Mouse (Mus musculus): ENCODE data around the gene Slc39a11. TPM values are rescaled to one million over a fixed set of nuclear protein-coding genes. Genes with fewer than 3 reads are reported as not detected.
A peak's percentile ranks its signal among the peaks of the same experiment; 100 is the strongest.

The Slc39a11 gene
- polyA plus RNA-seq, 2 experiments: 5.1 to 10.2 TPM

GRCm38 (mm10) chr11:113346895-113347514 lies 302.9 kb downstream of the Slc39a11 start:
- no peak for TF ChIP-seq CTCF (IDR thresholded peaks at IDR 0.05; ENCODE audit: low read depth)
- TF ChIP-seq EP300 (IDR thresholded peaks at IDR 0.05; ENCODE audit: low read depth): no peak
- no peak overlapping the region for H3K4me2 ChIP-seq (ENCODE audit: low read depth)
- H3K27me3 ChIP-seq (ENCODE audit: control insufficient read depth, insufficient read depth, low read length): no peaks in the 10 kb centered on the region
- DNase-seq (ENCODE audit: low read depth in 3 of 3, low spot score in 3 of 3) (no peak), ATAC-seq (ENCODE audit: insufficient read depth) (no peak)
- H3K4me3 ChIP-seq (ENCODE audit: insufficient read depth in 1 of 2, low read depth in 2 of 2, low read length in 2 of 2): no peak overlapping the region
- H3K4me1 ChIP-seq (replicated peaks; ENCODE audit: control insufficient read depth in 2 of 2, insufficient read depth in 2 of 2, low read length in 1 of 2): no peaks in the 10 kb centered on the region
- 62% methylated on average over 9 of the region's 9 CpGs for WGBS (ENCODE audit: insufficient replicate concordance)
- no peak overlapping the region for H3K27ac ChIP-seq
- no peaks in the 10 kb centered on the region; the same call in 1 of the 2 replicates for H3K9me3 ChIP-seq (ENCODE audit: control insufficient read depth, low read length)
- H3K36me3 ChIP-seq (replicated peaks; ENCODE audit: control insufficient read depth, insufficient read depth, low read depth): no peaks in the 10 kb centered on the region
- no peak overlapping the region for H3K9ac ChIP-seq (replicated peaks)

GRCm38 (mm10) chr11:113339770-113340169 lies 310.1 kb downstream of the Slc39a11 start:
- no peak for TF ChIP-seq CTCF (IDR thresholded peaks at IDR 0.05; ENCODE audit: low read depth)
- TF ChIP-seq EP300 (IDR thresholded peaks at IDR 0.05; ENCODE audit: low read depth): no peak
- no peaks in the 10 kb centered on the region for H3K4me1 ChIP-seq (replicated peaks; ENCODE audit: control insufficient read depth in 2 of 2, insufficient read depth in 2 of 2, low read length in 1 of 2)
- 28% methylated on average over 8 of the region's 8 CpGs for WGBS (ENCODE audit: insufficient replicate concordance)

GRCm38 (mm10) chr11:113338581-113338980 lies 311.3 kb downstream of the Slc39a11 start:
- H3K4me1 ChIP-seq (replicated peaks; ENCODE audit: control insufficient read depth in 2 of 2, insufficient read depth in 2 of 2, low read length in 1 of 2): no peaks in the 10 kb centered on the region
- TF ChIP-seq CTCF (IDR thresholded peaks at IDR 0.05; ENCODE audit: low read depth): 0 out of 2 replicates have a peak, but pooled peaks have one; percentile 10
- TF ChIP-seq EP300 (IDR thresholded peaks at IDR 0.05; ENCODE audit: low read depth): no peak
- H3K4me2 ChIP-seq (ENCODE audit: low read depth): no peak overlapping the region
- no peak overlapping the region for H3K4me3 ChIP-seq (ENCODE audit: insufficient read depth in 1 of 2, low read depth in 2 of 2, low read length in 2 of 2)
- no peak for DNase-seq (ENCODE audit: low read depth in 3 of 3, low spot score in 3 of 3)
- no peaks in the 10 kb centered on the region for H3K27me3 ChIP-seq (ENCODE audit: control insufficient read depth, insufficient read depth, low read length)
- no peaks in the 10 kb centered on the region for H3K36me3 ChIP-seq (replicated peaks; ENCODE audit: control insufficient read depth, insufficient read depth, low read depth)
- H3K27ac ChIP-seq: no peak overlapping the region
- no peak for ATAC-seq (ENCODE audit: insufficient read depth)
- no peak overlapping the region for H3K9ac ChIP-seq (replicated peaks)
- 51% methylated on average over 5 of the region's 5 CpGs for WGBS (ENCODE audit: insufficient replicate concordance)
- no peaks in the 10 kb centered on the region for H3K9me3 ChIP-seq (ENCODE audit: control insufficient read depth, low read length)

More at GRCm38 (mm10) chr11:113339770-113340169, 310.1 kb downstream of the Slc39a11 start:
- Histone ChIP-seq H3K4me3 (ENCODE audit: insufficient read depth in 1 of 2, low read depth in 2 of 2, low read length in 2 of 2) (no peak overlapping the region), H3K36me3 (replicated peaks; ENCODE audit: control insufficient read depth, insufficient read depth, low read depth) (no peaks in the 10 kb centered on the region), H3K27ac (no peak overlapping the region), H3K4me2 (ENCODE audit: low read depth) (no peak overlapping the region), H3K9ac (replicated peaks) (no peak overlapping the region), H3K9me3 (ENCODE audit: control insufficient read depth, low read length) (no peaks in the 10 kb centered on the region), H3K27me3 (ENCODE audit: control insufficient read depth, insufficient read depth, low read length) (no peaks in the 10 kb centered on the region)
- no peak for DNase-seq (ENCODE audit: low read depth in 3 of 3, low spot score in 3 of 3)
- ATAC-seq (ENCODE audit: insufficient read depth): no peak

- DNase-seq (ENCODE audit: low read depth in 3 of 3, low spot score in 3 of 3) (no peak), ATAC-seq (ENCODE audit: insufficient read depth) (no peak)
- Histone ChIP-seq H3K9ac (replicated peaks) (no peak overlapping the region), H3K27ac (no peak overlapping the region), H3K4me1 (replicated peaks; ENCODE audit: control insufficient read depth in 2 of 2, insufficient read depth in 2 of 2, low read length in 1 of 2) (no peaks in the 10 kb centered on the region), H3K36me3 (replicated peaks; ENCODE audit: control insufficient read depth, insufficient read depth, low read depth) (no peaks in the 10 kb centered on the region), H3K4me3 (ENCODE audit: insufficient read depth in 1 of 2, low read depth in 2 of 2, low read length in 2 of 2) (no peak overlapping the region), H3K27me3 (ENCODE audit: control insufficient read depth, insufficient read depth, low read length) (no peaks in the 10 kb centered on the region), H3K9me3 (ENCODE audit: control insufficient read depth, low read length) (no peaks in the 10 kb centered on the region), H3K4me2 (ENCODE audit: low read depth) (no peak overlapping the region)
- no peak for TF ChIP-seq CTCF (IDR thresholded peaks at IDR 0.05; ENCODE audit: low read depth)
- TF ChIP-seq EP300 (IDR thresholded peaks at IDR 0.05; ENCODE audit: low read depth): no peak
- 69% methylated on average over 5 of the region's 5 CpGs for WGBS (ENCODE audit: insufficient replicate concordance)
Observed at GRCm38 (mm10) chr11:113335706-113336105, 314.2 kb downstream of the Slc39a11 start.

GRCm38 (mm10) chr11:113334444-113334881 lies 315.4 kb downstream of the Slc39a11 start:
- H3K27ac ChIP-seq: no peak overlapping the region
- H3K27me3 ChIP-seq (ENCODE audit: control insufficient read depth, insufficient read depth, low read length): no peaks in the 10 kb centered on the region
- no peaks in the 10 kb centered on the region for H3K4me1 ChIP-seq (replicated peaks; ENCODE audit: control insufficient read depth in 2 of 2, insufficient read depth in 2 of 2, low read length in 1 of 2)
- H3K4me2 ChIP-seq (ENCODE audit: low read depth): no peak overlapping the region
- TF ChIP-seq EP300 (IDR thresholded peaks at IDR 0.05; ENCODE audit: low read depth) (no peak), CTCF (IDR thresholded peaks at IDR 0.05; ENCODE audit: low read depth) (no peak)
- DNase-seq (ENCODE audit: low read depth in 3 of 3, low spot score in 3 of 3): no peak
- H3K36me3 ChIP-seq (replicated peaks; ENCODE audit: control insufficient read depth, insufficient read depth, low read depth): no peaks in the 10 kb centered on the region
- no peak overlapping the region for H3K9ac ChIP-seq (replicated peaks)
- H3K9me3 ChIP-seq (ENCODE audit: control insufficient read depth, low read length): no peaks in the 10 kb centered on the region
- ATAC-seq (ENCODE audit: insufficient read depth): no peak
- H3K4me3 ChIP-seq (ENCODE audit: insufficient read depth in 1 of 2, low read depth in 2 of 2, low read length in 2 of 2): no peak overlapping the region
- WGBS (ENCODE audit: insufficient replicate concordance): 17% methylated on average over 5 of the region's 5 CpGs
